Mouse (Mus musculus) kidney, adult 2 months (tissue): ENCODE data around the gene Stkld1.

Experiments used
- CTCF ChIP-seq: fragments of 200-500 bp; conservative IDR thresholded peaks from 2 replicates; pipeline ENCODE4 v1.5.1; 2011; ENCODE audit warnings: low read depth, mild to moderate bottlenecking, control low read depth, low read length, moderate library complexity, mixed read lengths; ENCODE audit not compliant: insufficient read depth, insufficient read length
- POLR2A ChIP-seq: fragments of 200-500 bp; IDR thresholded peaks from one replicate; pipeline ENCODE4 v1.6.1; 2011; ENCODE audit warnings: low read depth, low read length, control low read depth

- TF ChIP-seq POLR2A (no peak), CTCF (peak; percentile 58)
These were observed 26.9 kb downstream of the Stkld1 start for GRCm38 (mm10) chr2:26960756-26961155.
